Mouse (Mus musculus) heart, embryonic 16.5 days (tissue): ENCODE measurements around the gene Trim41. TPM values are rescaled to one million over a fixed set of nuclear protein-coding genes. Genes with fewer than 3 reads are reported as not detected.

Source experiments
- ATAC-seq: fragments of 200-750 bp; cut with Nextera tagmentation; replicated peaks from 2 replicates; pipeline ENCODE4 v1.8.0; 2017; ENCODE audit warnings: moderate number of reproducible peaks; ENCODE audit not compliant: insufficient read depth, low FRiP score; ENCODE audit errors: extremely low read depth
- H3K27ac ChIP-seq: fragments of 300-500 bp; sonication (generic); 2 replicates; pipeline ENCODE4 v1.5.1; 2014; ENCODE audit warnings: mild to moderate bottlenecking, low read length, control low read depth, moderate library complexity
- H3K27me3 ChIP-seq: fragments of 300-500 bp; sonication (generic); 2 replicates; pipeline ENCODE4 v1.6.1; 2014; ENCODE audit warnings: low read length, mixed read lengths; ENCODE audit not compliant: control insufficient read depth, insufficient read depth
- H3K36me3 ChIP-seq: fragments of 300-500 bp; sonication (generic); 2 replicates; pipeline ENCODE4 v1.6.1; 2014; ENCODE audit not compliant: control insufficient read depth, insufficient read depth
- H3K4me1 ChIP-seq: fragments of 300-500 bp; sonication (generic); 2 replicates; pipeline ENCODE4 v1.6.1; 2014; ENCODE audit warnings: low read length, mixed read lengths; ENCODE audit not compliant: control insufficient read depth, insufficient read depth
- H3K4me2 ChIP-seq: fragments of 300-500 bp; sonication (generic); 2 replicates; pipeline ENCODE4 v1.6.1; 2014; ENCODE audit warnings: low read depth, mild to moderate bottlenecking, control low read depth, low read length
- H3K4me3 ChIP-seq: fragments of 300-500 bp; sonication (generic); 2 replicates; pipeline ENCODE4 v1.5.1; 2014; ENCODE audit warnings: mild to moderate bottlenecking, control low read depth, low read length
- H3K9ac ChIP-seq: fragments of 300-500 bp; sonication (generic); 2 replicates; pipeline ENCODE4 v1.6.1; 2014; ENCODE audit warnings: low read length, control low read depth
- H3K9me3 ChIP-seq: fragments of 300-500 bp; sonication (generic); replicated peaks from 2 replicates; pipeline ENCODE4 v1.6.1; 2016; ENCODE audit warnings: low read length; ENCODE audit not compliant: control insufficient read depth
- WGBS: fragments of 180-500 bp; shearing (Covaris S2); extraction: QIAGEN DNeasy Blood & Tissue Kit; methylation state at CpG from one replicate; pipeline ENCODE4 v1.1.7; 2014; 5-methylcytosine and 5-hydroxymethylcytosine counted together
- polyA plus RNA-seq: library from polyadenylated mRNA; unstranded; fragments of >200 nt; fragmentation: Nextera tagmentation; extraction: Ambion mirVana; gene quantifications from 2 replicates; pipeline ENCODE4 v1.2.1, GENCODE M21; 2015

The Trim41 gene
- polyA plus RNA-seq, 1 experiment from 2014 or later, result 4.2 TPM

DNA sequence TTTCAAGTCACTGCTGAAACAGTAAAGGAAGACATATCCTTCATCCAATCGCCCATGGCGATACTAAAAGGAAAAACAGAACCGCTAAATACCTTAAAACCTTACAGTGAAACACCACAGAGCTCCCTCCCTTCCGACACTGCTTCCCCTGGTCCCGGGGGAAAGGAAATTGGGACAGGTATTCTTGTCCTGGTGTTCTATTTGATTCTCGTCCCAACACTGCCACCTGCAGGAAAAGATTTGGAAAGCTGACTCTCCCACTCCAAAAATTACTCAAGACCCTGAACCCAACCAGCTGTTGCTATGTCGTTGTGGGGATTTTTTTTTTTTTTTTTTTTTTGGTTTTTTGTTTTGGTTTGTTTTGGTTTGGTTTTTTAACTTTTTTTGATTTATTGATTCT, 41.7 kb downstream of the Trim41 start:
- Histone ChIP-seq H3K9me3 (no peaks in the 10 kb centered on the region), H3K36me3 (no peaks in the 10 kb centered on the region), H3K4me2 (peak overlapping the region; percentile 30; the same call in 1 of the 2 replicates), H3K4me1 (no peaks in the 10 kb centered on the region), H3K9ac (no peak overlapping the region), H3K27ac (no peak overlapping the region), H3K27me3 (no peaks in the 10 kb centered on the region), H3K4me3 (no peak overlapping the region)
- ATAC-seq, result no peak
- 3% methylated on average over 7 of the region's 7 CpGs for WGBS

- Histone ChIP-seq H3K4me1 (no peaks in the 10 kb centered on the region), H3K4me2 (peak overlapping the region; percentile 51), H3K4me3 (no peak overlapping the region), H3K9me3 (no peaks in the 10 kb centered on the region), H3K27ac (no peak overlapping the region), H3K36me3 (no peaks in the 10 kb centered on the region), H3K9ac (no peak overlapping the region), H3K27me3 (no peaks in the 10 kb centered on the region)
- WGBS, result 38% methylated on average over 17 of the region's 17 CpGs
- ATAC-seq, result no peak
These were observed 42.5 kb downstream of the Trim41 start for GRCm38 (mm10) chr11:48774443-48775298.

DNA sequence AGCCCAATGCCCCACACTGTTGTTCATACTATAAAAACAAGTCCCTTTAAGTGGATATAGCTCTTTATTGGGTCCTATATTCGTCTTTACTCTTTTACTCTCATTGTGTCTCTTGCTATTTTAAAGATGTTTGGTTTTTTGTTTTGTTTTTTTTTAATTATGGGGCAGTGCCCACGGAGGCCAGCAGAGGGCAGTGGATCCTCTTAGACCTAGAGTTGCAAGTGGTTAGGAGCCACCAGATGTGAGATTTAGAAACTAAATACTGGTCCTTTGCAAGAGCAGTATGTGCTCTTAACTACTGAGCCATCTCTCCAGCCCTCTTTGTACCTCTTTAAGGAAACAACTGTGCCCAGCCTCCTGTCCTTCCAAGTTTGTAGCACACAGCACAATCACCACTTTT, 45.5 kb downstream of the Trim41 start:
- Histone ChIP-seq H3K9ac (no peak overlapping the region), H3K9me3 (no peaks in the 10 kb centered on the region), H3K4me3 (no peak overlapping the region), H3K27me3 (no peaks in the 10 kb centered on the region), H3K27ac (no peak overlapping the region), H3K36me3 (no peaks in the 10 kb centered on the region), H3K4me1 (no peaks in the 10 kb centered on the region), H3K4me2 (no peak overlapping the region)
- 3% methylated on average over 2 of the region's 2 CpGs for WGBS
- ATAC-seq, result no peak

DNA sequence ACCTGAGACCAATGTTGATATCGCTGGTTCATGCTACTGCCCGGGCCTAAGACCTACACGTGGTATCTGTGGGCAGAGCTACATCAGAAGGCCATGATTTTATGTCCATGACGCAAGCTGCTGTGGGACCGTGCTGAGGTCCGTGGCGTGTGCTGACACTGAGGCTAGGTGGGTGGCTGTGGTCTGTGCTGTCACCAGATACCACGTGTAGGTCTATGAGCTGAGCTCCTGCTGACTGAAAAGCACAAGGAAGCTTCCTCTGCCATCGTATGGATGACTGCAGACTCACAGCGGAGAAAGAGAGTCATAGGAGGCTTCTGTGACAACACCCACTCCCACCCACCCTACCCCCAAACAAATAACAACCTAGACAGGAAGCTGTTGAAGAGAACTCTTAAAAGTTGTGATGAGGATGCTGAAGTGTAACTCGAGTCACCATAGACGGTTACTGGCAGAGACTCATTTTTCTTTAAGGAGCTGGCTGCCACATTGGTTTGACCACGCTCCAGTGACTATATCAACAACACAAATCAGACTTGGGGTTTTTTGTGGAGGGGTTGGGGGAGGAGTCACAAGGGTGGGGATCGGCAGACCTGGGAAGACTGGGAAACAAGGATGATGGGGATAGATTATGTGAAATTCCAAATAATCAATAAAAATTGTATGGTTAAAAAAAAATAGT, 49.8 kb downstream of the Trim41 start:
- Histone ChIP-seq H3K9ac (no peak overlapping the region), H3K4me2 (no peak overlapping the region)

GRCm38 (mm10) chr11:48764119-48764518, 53.0 kb downstream of the Trim41 start:
- no peaks in the 10 kb centered on the region for H3K9me3 ChIP-seq
- ATAC-seq, result no peak
- no peaks in the 10 kb centered on the region for H3K36me3 ChIP-seq
- H3K4me2 ChIP-seq, result no peak overlapping the region
- no peak overlapping the region for H3K9ac ChIP-seq
- H3K27ac ChIP-seq, result no peak overlapping the region
- H3K4me1 ChIP-seq, result no peaks in the 10 kb centered on the region
- no peak overlapping the region for H3K4me3 ChIP-seq
- 90% methylated on average over 9 of the region's 9 CpGs for WGBS
- H3K27me3 ChIP-seq, result no peaks in the 10 kb centered on the region

More for the DNA sequence above, 49.8 kb downstream of the Trim41 start:
- no peak overlapping the region for H3K4me3 ChIP-seq
- ATAC-seq, result no peak
- H3K36me3 ChIP-seq, result no peaks in the 10 kb centered on the region
- H3K9me3 ChIP-seq, result no peaks in the 10 kb centered on the region
- 78% methylated on average over 14 of the region's 14 CpGs for WGBS
- H3K27ac ChIP-seq, result no peak overlapping the region
- H3K4me1 ChIP-seq, result no peaks in the 10 kb centered on the region
- no peaks in the 10 kb centered on the region for H3K27me3 ChIP-seq

GRCm38 (mm10) chr11:48759021-48759420, 58.1 kb downstream of the Trim41 start:
- Histone ChIP-seq H3K27me3 (no peaks in the 10 kb centered on the region), H3K27ac (no peak overlapping the region), H3K4me1 (no peaks in the 10 kb centered on the region), H3K9me3 (no peaks in the 10 kb centered on the region), H3K9ac (no peak overlapping the region), H3K36me3 (no peaks in the 10 kb centered on the region), H3K4me2 (no peak overlapping the region), H3K4me3 (no peak overlapping the region)
- ATAC-seq, result no peak
- 82% methylated on average over 8 of the region's 8 CpGs for WGBS

Other genes starting within 250 kb of the Trim41 start
- gene Rack1, start 17.0 kb downstream of the Trim41 start, polyA plus RNA-seq, result 382 and 390 TPM in 2 replicates
- 0.89 and 0.98 TPM in 2 replicates for gene Trim7, start 8.8 kb upstream of the Trim41 start, polyA plus RNA-seq
- 0.55 and 0.66 TPM in 2 replicates for gene Gm12184, start 9.3 kb upstream of the Trim41 start, polyA plus RNA-seq
- 11.6 and 14.5 TPM in 2 replicates for gene Irgm1, start 54.3 kb upstream of the Trim41 start, polyA plus RNA-seq
- gene Gm5431, start 84.9 kb upstream of the Trim41 start, polyA plus RNA-seq, result 0.15 and 0.28 TPM in 2 replicates
- gene Psme2b, start 128.8 kb upstream of the Trim41 start, polyA plus RNA-seq, result 2.7 and 10.4 TPM in 2 replicates
- 0.07 TPM in 1 of 2 replicates, not detected in the other for gene Olfr56, start 161.5 kb upstream of the Trim41 start, polyA plus RNA-seq
- gene 9930111J21Rik1, start 162.0 kb upstream of the Trim41 start, polyA plus RNA-seq, result 0.39 and 0.74 TPM in 2 replicates
- 0.10 and 0.13 TPM in 2 replicates for gene Gm12185, start 174.9 kb upstream of the Trim41 start, polyA plus RNA-seq
- gene Tgtp1, start 176.8 kb upstream of the Trim41 start, polyA plus RNA-seq, result 2.2 and 6.3 TPM in 2 replicates
- 0.87 and 1.2 TPM in 2 replicates for gene 9930111J21Rik2, start 233.9 kb upstream of the Trim41 start, polyA plus RNA-seq
- gene Tgtp2, start 246.9 kb upstream of the Trim41 start, polyA plus RNA-seq, result 3.8 and 8.0 TPM in 2 replicates